Mouse (Mus musculus) thymus, adult 2 months (tissue): ENCODE results near the gene Endov. TPM values are rescaled to one million over a fixed set of nuclear protein-coding genes. Genes with fewer than 3 reads are reported as not detected.
A peak's percentile ranks its signal among the peaks of the same experiment; 100 is the strongest.

Source experiments
- DNase-seq: peaks from one replicate; pipeline ENCODE4 v3.0.0; 2021
- H3K27ac ChIP-seq: fragments of 200-500 bp; 2 replicates; pipeline ENCODE4 v1.5.1; 2012; ENCODE audit warnings: low read length, control low read depth; ENCODE audit not compliant: control insufficient read depth, insufficient read depth
- H3K27me3 ChIP-seq: fragments of 200-500 bp; 2 replicates; pipeline ENCODE4 v1.6.1; 2012; ENCODE audit warnings: mild to moderate bottlenecking, low read length, moderate library complexity, mixed read lengths; ENCODE audit not compliant: control insufficient read depth, insufficient read depth
- H3K36me3 ChIP-seq: fragments of 200-500 bp; 2 replicates; pipeline ENCODE4 v1.6.1; 2012; ENCODE audit warnings: mild to moderate bottlenecking, low read length, moderate library complexity; ENCODE audit not compliant: control insufficient read depth, insufficient read depth
- H3K4me1 ChIP-seq: fragments of 200-500 bp; replicated peaks from 2 replicates; pipeline ENCODE4 v1.6.1; 2012; ENCODE audit warnings: low read length; ENCODE audit not compliant: control insufficient read depth, insufficient read depth
- H3K4me3 ChIP-seq: fragments of 200-500 bp; 2 replicates; pipeline ENCODE4 v1.5.1; 2012; ENCODE audit warnings: mild to moderate bottlenecking, low read length, control low read depth, moderate library complexity; ENCODE audit not compliant: control insufficient read depth, insufficient read depth
- CTCF ChIP-seq: fragments of 200-500 bp; IDR thresholded peaks from 2 replicates; pipeline ENCODE4 v1.5.1; 2012; ENCODE audit warnings: mild to moderate bottlenecking, control low read depth, low read length, moderate library complexity, borderline replicate concordance; ENCODE audit not compliant: control insufficient read depth, poor library complexity, insufficient read depth; ENCODE audit errors: extremely low read depth
- POLR2A ChIP-seq: fragments of 200-500 bp; IDR thresholded peaks from 2 replicates; pipeline ENCODE4 v1.6.1; 2012; ENCODE audit warnings: mild to moderate bottlenecking, low read length, control low read depth, moderate library complexity; ENCODE audit not compliant: control insufficient read depth, poor library complexity, insufficient read depth; ENCODE audit errors: extremely low read depth
- WGBS: fragments of 180-500 bp; shearing (Covaris S2); methylation state at CpG from one replicate; pipeline ENCODE4 v1.1.7; 2018; 5-methylcytosine and 5-hydroxymethylcytosine counted together
- polyA plus RNA-seq: library from polyadenylated mRNA; depleted of rRNA; stranded (reverse); fragments of >200 nt; gene quantifications from 2 replicates; pipeline ENCODE4 v1.2.3, GENCODE M21; 2012; rRNA removed

Endov gene
- polyA plus RNA-seq = 30.7 and 31.1 TPM in 2 replicates

- H3K27ac ChIP-seq = 0 out of 2 replicates have a peak within 1 kb of the TSS, but pooled peaks have one; percentile 40
- peaks cover 7% of the 10 kb centered on the region for H3K4me1 ChIP-seq
- WGBS = 2% methylated on average over 66 of the region's 66 CpGs
- peak within 1 kb of the TSS; percentile 74 for H3K4me3 ChIP-seq
- DNase-seq = peak; percentile 99
- H3K27me3 ChIP-seq = no peaks in the 10 kb centered on the region
- H3K36me3 ChIP-seq = peaks cover 2% of the 10 kb centered on the region
- peak; percentile 78 for TF ChIP-seq POLR2A
- TF ChIP-seq CTCF = peak; percentile 98
Observed at GRCm38 (mm10) chr11:119490861-119491689, at the start of gene Endov. Gene Endov (plus strand): TSS chr11:119491347.

GRCm38 (mm10) chr11:119442199-119442598, 48.9 kb upstream of the Endov start:
- Histone ChIP-seq H3K4me1 (no peaks in the 10 kb centered on the region), H3K27ac (no peak overlapping the region), H3K36me3 (peaks cover 48% of the 10 kb centered on the region), H3K4me3 (no peak overlapping the region), H3K27me3 (no peaks in the 10 kb centered on the region)
- TF ChIP-seq POLR2A = no peak
- TF ChIP-seq CTCF = peak; percentile 50; the same call in 1 of the 2 replicates
- DNase-seq = no peak
- WGBS = 94% methylated on average over 8 of the region's 8 CpGs

- DNase-seq = no peak
- WGBS = 90% methylated on average over 9 of the region's 9 CpGs
- H3K36me3 ChIP-seq = peaks cover 40% of the 10 kb centered on the region
- H3K27ac ChIP-seq = no peak overlapping the region
- no peaks in the 10 kb centered on the region for H3K27me3 ChIP-seq
- TF ChIP-seq CTCF (no peak), POLR2A (no peak)
- H3K4me3 ChIP-seq = no peak overlapping the region
- H3K4me1 ChIP-seq = no peaks in the 10 kb centered on the region
Observed at GRCm38 (mm10) chr11:119443442-119443841, 47.7 kb upstream of the Endov start.

GRCm38 (mm10) chr11:119456097-119456496, 35.0 kb upstream of the Endov start:
- WGBS = 93% methylated on average over 4 of the region's 4 CpGs
- Histone ChIP-seq H3K27ac (no peak overlapping the region), H3K4me3 (no peak overlapping the region), H3K36me3 (peaks cover 68% of the 10 kb centered on the region), H3K4me1 (no peaks in the 10 kb centered on the region), H3K27me3 (no peaks in the 10 kb centered on the region)
- no peak for TF ChIP-seq CTCF
- DNase-seq = no peak

GRCm38 (mm10) chr11:119477876-119478275, 13.3 kb upstream of the Endov start:
- TF ChIP-seq POLR2A (no peak), CTCF (no peak)
- Histone ChIP-seq H3K27me3 (no peaks in the 10 kb centered on the region), H3K27ac (no peak overlapping the region), H3K4me3 (no peak overlapping the region), H3K36me3 (peaks cover 49% of the 10 kb centered on the region), H3K4me1 (no peaks in the 10 kb centered on the region)
- no peak for DNase-seq
- over 99% methylated on average over 4 of the region's 4 CpGs for WGBS

- Histone ChIP-seq H3K27me3 (no peaks in the 10 kb centered on the region), H3K4me1 (peaks cover 7% of the 10 kb centered on the region), H3K27ac (no peak overlapping the region), H3K36me3 (no peaks in the 10 kb centered on the region), H3K4me3 (peak overlapping the region; percentile 74)
- TF ChIP-seq POLR2A (no peak), CTCF (no peak)
- 4% methylated on average over 27 of the region's 27 CpGs for WGBS
- no peak for DNase-seq
Observed at GRCm38 (mm10) chr11:119491690-119492087, 542 bp downstream of the Endov start.

GRCm38 (mm10) chr11:119492830-119493229, 1.7 kb downstream of the Endov start:
- Histone ChIP-seq H3K27ac (no peak overlapping the region), H3K36me3 (no peaks in the 10 kb centered on the region), H3K4me1 (peaks cover 7% of the 10 kb centered on the region), H3K4me3 (no peak overlapping the region), H3K27me3 (no peaks in the 10 kb centered on the region)
- WGBS = 94% methylated on average over 6 of the region's 6 CpGs
- no peak for DNase-seq
- TF ChIP-seq POLR2A (no peak), CTCF (no peak)
